Mouse (Mus musculus) lung, embryonic 16.5 days (tissue): Measurements from ENCODE around the gene Sap30. TPM values are rescaled to one million over a fixed set of nuclear protein-coding genes. Genes with fewer than 3 reads are reported as not detected.

Experiments
- ATAC-seq: fragments of 200-750 bp; cut with Nextera tagmentation; 2 replicates; pipeline ENCODE4 v1.8.0; 2017; ENCODE audit warnings: low read depth, mild to moderate bottlenecking, moderate library complexity
- H3K27ac ChIP-seq: fragments of 300-500 bp; sonication (generic); 2 replicates; pipeline ENCODE4 v1.5.1; 2014; ENCODE audit warnings: mild to moderate bottlenecking, control low read depth, low read length
- H3K27me3 ChIP-seq: fragments of 300-500 bp; sonication (generic); 2 replicates; pipeline ENCODE4 v1.6.1; 2014; ENCODE audit warnings: low read depth, low read length, mixed read lengths; ENCODE audit not compliant: control insufficient read depth, insufficient read depth
- H3K36me3 ChIP-seq: fragments of 300-500 bp; sonication (generic); 2 replicates; pipeline ENCODE4 v1.6.1; 2014; ENCODE audit warnings: low read length; ENCODE audit not compliant: control insufficient read depth, insufficient read depth
- H3K4me1 ChIP-seq: fragments of 300-500 bp; sonication (generic); replicated peaks from 2 replicates; pipeline ENCODE4 v1.6.1; 2014; ENCODE audit warnings: low read length, mixed read lengths; ENCODE audit not compliant: control insufficient read depth, insufficient read depth
- H3K4me2 ChIP-seq: fragments of 300-500 bp; sonication (generic); 2 replicates; pipeline ENCODE4 v1.6.1; 2014; ENCODE audit warnings: low read depth, low read length, control low read depth
- H3K4me3 ChIP-seq: fragments of 300-500 bp; sonication (generic); 2 replicates; pipeline ENCODE4 v1.5.1; 2014; ENCODE audit warnings: mild to moderate bottlenecking, low read length, control low read depth
- H3K9ac ChIP-seq: fragments of 300-500 bp; sonication (generic); 2 replicates; pipeline ENCODE4 v1.6.1; 2014; ENCODE audit warnings: low read length, control low read depth
- H3K9me3 ChIP-seq: fragments of 300-500 bp; sonication (generic); 2 replicates; pipeline ENCODE4 v1.6.1; 2016; ENCODE audit warnings: low read length; ENCODE audit not compliant: control insufficient read depth
- WGBS: fragments of 180-500 bp; shearing (Covaris S2); extraction: QIAGEN DNeasy Blood & Tissue Kit; methylation state at CpG from one replicate; pipeline ENCODE4 v1.1.7; 2014; 5-methylcytosine and 5-hydroxymethylcytosine counted together
- polyA plus RNA-seq: library from polyadenylated mRNA; unstranded; fragments of >200 nt; fragmentation: Nextera tagmentation; extraction: Ambion mirVana; gene quantifications from 2 replicates; pipeline ENCODE4 v1.2.1, GENCODE M21; 2015

The Sap30 gene
- 26.7 and 28.1 TPM in 2 replicates for polyA plus RNA-seq

GRCm38 (mm10) chr8:57487441-57488155 lies at the start of gene Sap30:
Gene Sap30, minus strand, starts transcription at chr8:57487860.
- under 1% methylated on average over 63 of the region's 66 CpGs for WGBS
- peak; percentile 99 for ATAC-seq
- H3K9me3 ChIP-seq, result no peaks in the 10 kb centered on the region
- peaks cover 5% of the 10 kb centered on the region for H3K36me3 ChIP-seq
- peak within 1 kb of the TSS; percentile 94 for H3K27ac ChIP-seq
- H3K4me3 ChIP-seq, result peak within 1 kb of the TSS; percentile 95
- H3K4me2 ChIP-seq, result peak within 1 kb of the TSS; percentile 95
- H3K4me1 ChIP-seq, result peaks cover 6% of the 10 kb centered on the region
- no peaks in the 10 kb centered on the region for H3K27me3 ChIP-seq
- peak within 1 kb of the TSS; percentile 91 for H3K9ac ChIP-seq

DNA sequence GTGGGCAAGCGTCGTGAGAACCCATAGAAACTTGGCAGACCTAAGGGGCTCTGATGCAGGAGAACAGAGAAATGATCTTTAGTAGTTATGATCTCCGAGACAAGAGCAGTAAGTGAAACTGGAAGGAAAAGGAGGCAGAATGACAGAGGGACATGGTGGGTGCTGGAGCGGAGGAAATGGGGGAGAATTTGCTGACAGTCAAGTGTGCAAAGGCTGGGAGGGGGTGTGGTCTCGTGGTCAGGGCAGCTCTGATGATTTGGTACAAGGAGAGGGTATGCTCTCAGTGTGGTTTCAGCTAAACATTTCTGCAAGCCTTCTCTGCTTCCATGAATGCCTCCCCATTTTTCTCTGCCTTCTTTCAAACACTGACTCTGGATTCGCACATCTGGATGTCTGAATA lies 48.5 kb upstream of the Sap30 start:
- 90% methylated on average over 6 of the region's 6 CpGs for WGBS

GRCm38 (mm10) chr8:57534495-57534894 lies 46.8 kb upstream of the Sap30 start:
- no peak for ATAC-seq
- H3K9me3 ChIP-seq, result no peaks in the 10 kb centered on the region

More for the DNA sequence above, 48.5 kb upstream of the Sap30 start:
- H3K27me3 ChIP-seq, result no peaks in the 10 kb centered on the region
- H3K4me3 ChIP-seq, result no peak overlapping the region
- H3K9me3 ChIP-seq, result no peaks in the 10 kb centered on the region
- no peak overlapping the region for H3K27ac ChIP-seq
- no peak overlapping the region for H3K9ac ChIP-seq
- peaks cover 11% of the 10 kb centered on the region; the same call in 1 of the 2 replicates for H3K36me3 ChIP-seq
- ATAC-seq, result no peak
- no peaks in the 10 kb centered on the region for H3K4me1 ChIP-seq
- no peak overlapping the region for H3K4me2 ChIP-seq

DNA sequence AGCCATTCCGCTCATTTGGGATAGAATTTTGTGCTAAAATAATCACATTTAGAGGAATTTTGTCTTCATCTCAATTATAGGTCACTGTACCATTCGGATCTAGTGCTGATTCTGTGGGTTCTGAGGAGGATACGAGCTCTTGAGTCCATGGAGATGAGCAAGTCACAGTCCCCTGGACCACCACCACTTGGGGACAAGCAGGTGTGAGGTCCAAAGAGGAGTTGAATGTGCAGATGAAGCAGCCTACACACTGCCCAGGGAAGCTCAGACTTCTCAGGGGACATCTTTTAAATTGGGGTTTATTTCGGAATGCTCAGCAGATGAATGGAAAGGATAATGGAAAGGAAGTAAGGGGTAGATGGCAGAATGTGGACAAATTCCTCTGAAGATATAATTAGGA lies 45.4 kb upstream of the Sap30 start:
- no peak overlapping the region for H3K27ac ChIP-seq
- H3K4me2 ChIP-seq, result no peak overlapping the region
- H3K4me3 ChIP-seq, result no peak overlapping the region
- H3K9ac ChIP-seq, result no peak overlapping the region
- peaks cover 11% of the 10 kb centered on the region; the same call in 1 of the 2 replicates for H3K36me3 ChIP-seq
- no peaks in the 10 kb centered on the region for H3K9me3 ChIP-seq
- ATAC-seq, result no peak
- H3K4me1 ChIP-seq, result peaks cover 3% of the 10 kb centered on the region; the same call in 1 of the 2 replicates
- WGBS, result 88% methylated on average over 4 of the region's 4 CpGs
- no peaks in the 10 kb centered on the region for H3K27me3 ChIP-seq

More at GRCm38 (mm10) chr8:57534495-57534894, 46.8 kb upstream of the Sap30 start:
- Histone ChIP-seq H3K4me3 (no peak overlapping the region), H3K36me3 (peaks cover 11% of the 10 kb centered on the region; the same call in 1 of the 2 replicates), H3K27me3 (no peaks in the 10 kb centered on the region), H3K4me1 (peaks cover 3% of the 10 kb centered on the region; the same call in 1 of the 2 replicates), H3K27ac (no peak overlapping the region), H3K9ac (no peak overlapping the region), H3K4me2 (no peak overlapping the region)
- WGBS, result 64% methylated on average over 4 of the region's 4 CpGs

GRCm38 (mm10) chr8:57532223-57532622 lies 44.6 kb upstream of the Sap30 start:
- no peaks in the 10 kb centered on the region for H3K9me3 ChIP-seq
- H3K27me3 ChIP-seq, result no peaks in the 10 kb centered on the region
- H3K27ac ChIP-seq, result no peak overlapping the region
- no peak for ATAC-seq
- no peak overlapping the region for H3K4me2 ChIP-seq
- WGBS, result 48% methylated on average over 2 of the region's 2 CpGs
- no peak overlapping the region for H3K9ac ChIP-seq
- peaks cover 11% of the 10 kb centered on the region; the same call in 1 of the 2 replicates for H3K36me3 ChIP-seq
- no peak overlapping the region for H3K4me3 ChIP-seq
- H3K4me1 ChIP-seq, result peaks cover 3% of the 10 kb centered on the region; the same call in 1 of the 2 replicates

- Histone ChIP-seq H3K27me3 (no peaks in the 10 kb centered on the region), H3K9me3 (no peaks in the 10 kb centered on the region), H3K4me1 (peaks cover 3% of the 10 kb centered on the region; the same call in 1 of the 2 replicates), H3K27ac (peak overlapping the region; percentile 61), H3K9ac (peak overlapping the region; percentile 57), H3K4me3 (peak overlapping the region; percentile 39), H3K36me3 (peaks cover 6% of the 10 kb centered on the region; the same call in 1 of the 2 replicates), H3K4me2 (peak overlapping the region; percentile 51)
- peak; percentile 91 for ATAC-seq
- 16% methylated on average over 15 of the region's 15 CpGs for WGBS
These were observed 43.1 kb upstream of the Sap30 start for GRCm38 (mm10) chr8:57530666-57531349.

GRCm38 (mm10) chr8:57530238-57530637 lies 42.6 kb upstream of the Sap30 start:
- Histone ChIP-seq H3K4me2 (peak overlapping the region; percentile 51), H3K27me3 (no peaks in the 10 kb centered on the region), H3K36me3 (peaks cover 4% of the 10 kb centered on the region; the same call in 1 of the 2 replicates), H3K4me1 (peaks cover 3% of the 10 kb centered on the region; the same call in 1 of the 2 replicates), H3K9me3 (no peaks in the 10 kb centered on the region), H3K9ac (peak overlapping the region; percentile 57), H3K27ac (peak overlapping the region; percentile 61), H3K4me3 (peak overlapping the region; percentile 39)
- 69% methylated on average over 13 of the region's 13 CpGs for WGBS
- ATAC-seq, result peak; percentile 26

DNA sequence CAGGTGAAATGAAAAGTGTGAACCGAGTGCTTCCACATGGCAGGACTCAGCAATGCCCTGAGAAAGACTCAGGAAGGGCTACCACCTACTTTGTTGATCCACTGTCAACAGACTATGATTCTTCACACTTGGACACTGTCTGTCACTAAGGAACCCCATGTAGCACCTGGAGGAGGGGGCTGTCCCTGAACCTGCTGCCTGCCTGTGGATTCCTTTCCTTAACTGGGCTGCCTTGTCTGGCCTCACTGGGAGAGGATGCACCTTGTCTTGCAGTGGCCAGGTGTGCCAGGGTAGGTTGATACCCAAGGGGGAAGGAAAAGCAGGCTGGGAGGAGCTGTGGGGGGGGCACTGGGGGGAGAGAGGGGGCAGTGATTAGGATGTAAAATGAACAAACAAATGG lies 40.4 kb upstream of the Sap30 start:
- Histone ChIP-seq H3K9ac (no peak overlapping the region), H3K4me3 (no peak overlapping the region), H3K4me1 (peaks cover 3% of the 10 kb centered on the region; the same call in 1 of the 2 replicates), H3K36me3 (no peaks in the 10 kb centered on the region), H3K27me3 (no peaks in the 10 kb centered on the region), H3K4me2 (no peak overlapping the region), H3K27ac (no peak overlapping the region), H3K9me3 (no peaks in the 10 kb centered on the region)
- 83% methylated on average over 1 of the region's 1 CpGs for WGBS
- ATAC-seq, result no peak

GRCm38 (mm10) chr8:57520186-57520786 lies 32.6 kb upstream of the Sap30 start:
- H3K9me3 ChIP-seq, result no peaks in the 10 kb centered on the region
- no peak overlapping the region for H3K9ac ChIP-seq
- no peaks in the 10 kb centered on the region for H3K27me3 ChIP-seq
- H3K4me1 ChIP-seq, result no peaks in the 10 kb centered on the region
- ATAC-seq, result no peak
- H3K27ac ChIP-seq, result no peak overlapping the region
- peaks cover 15% of the 10 kb centered on the region for H3K36me3 ChIP-seq
- WGBS, result 76% methylated on average over 12 of the region's 12 CpGs
- H3K4me2 ChIP-seq, result no peak overlapping the region
- H3K4me3 ChIP-seq, result no peak overlapping the region
